Mouse (Mus musculus): ENCODE data around the gene Ppp1r14c.

Gene Ppp1r14c

DNA sequence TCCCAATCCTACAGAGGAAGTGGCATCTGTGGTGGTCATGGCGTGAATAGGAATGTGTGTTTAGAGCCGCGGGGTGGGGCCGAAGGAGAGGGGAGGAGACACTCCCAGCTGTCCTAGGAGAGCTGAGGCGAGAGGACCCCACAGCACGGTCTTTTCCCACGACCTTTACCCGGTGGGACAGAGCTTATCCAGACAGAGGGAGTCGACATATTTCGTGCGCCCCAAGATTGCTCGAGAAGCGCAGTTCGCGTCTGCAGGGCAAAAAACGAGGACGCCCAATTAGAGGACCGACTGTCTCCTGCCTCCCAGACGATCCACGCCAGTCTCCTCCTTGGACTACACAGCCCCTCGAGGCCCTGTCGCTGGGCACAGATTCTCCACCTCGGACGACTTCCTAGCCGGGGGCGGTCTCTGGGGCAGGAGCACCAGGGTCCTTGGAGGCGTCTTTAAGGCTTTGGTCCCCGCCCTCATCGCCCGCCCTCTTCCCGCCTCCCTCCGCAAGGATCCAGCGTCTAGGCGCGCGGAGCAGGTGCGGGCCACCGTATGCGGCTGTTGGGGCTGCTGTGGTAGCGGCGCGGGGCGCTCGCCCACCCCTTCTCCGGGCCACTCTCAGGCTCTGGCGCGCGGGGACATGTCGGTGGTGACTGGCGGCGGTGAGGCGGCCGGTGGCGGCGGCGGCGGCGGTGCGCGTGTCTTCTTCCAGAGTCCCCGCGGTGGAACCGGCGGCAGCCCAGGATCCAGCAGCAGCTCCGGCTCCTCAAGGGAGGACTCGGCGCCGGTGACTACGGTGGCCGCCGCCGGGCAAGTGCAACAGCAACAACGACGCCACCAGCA lies at the start of gene Ppp1r14c:
Gene Ppp1r14c, plus strand, starts transcription at position 22 of the 834 bp plus-strand sequence.
- peak; percentile 25 for DNase-seq (ENCODE audit: low read depth, low spot score)

DNA sequence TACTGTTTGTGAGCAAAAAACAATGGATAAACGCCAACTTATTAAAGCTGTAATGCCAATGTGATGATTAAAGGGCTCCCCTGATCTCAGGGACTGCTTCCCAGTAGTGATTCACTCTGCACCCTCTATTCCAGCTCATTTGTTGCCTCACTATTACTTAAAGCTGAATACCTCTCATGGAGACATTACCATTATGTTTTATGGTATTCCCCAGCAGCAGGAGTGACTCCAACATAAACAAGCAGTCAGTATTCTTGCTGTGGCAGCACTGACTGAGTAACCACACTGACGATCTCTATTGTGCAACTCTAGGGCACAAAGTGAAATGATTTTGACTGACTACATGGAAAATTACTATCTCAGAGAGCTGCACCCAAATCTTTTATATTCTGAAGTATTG lies 44.5 kb upstream of the Ppp1r14c start:
- DNase-seq (ENCODE audit: low read depth, low spot score), result no peak

DNA sequence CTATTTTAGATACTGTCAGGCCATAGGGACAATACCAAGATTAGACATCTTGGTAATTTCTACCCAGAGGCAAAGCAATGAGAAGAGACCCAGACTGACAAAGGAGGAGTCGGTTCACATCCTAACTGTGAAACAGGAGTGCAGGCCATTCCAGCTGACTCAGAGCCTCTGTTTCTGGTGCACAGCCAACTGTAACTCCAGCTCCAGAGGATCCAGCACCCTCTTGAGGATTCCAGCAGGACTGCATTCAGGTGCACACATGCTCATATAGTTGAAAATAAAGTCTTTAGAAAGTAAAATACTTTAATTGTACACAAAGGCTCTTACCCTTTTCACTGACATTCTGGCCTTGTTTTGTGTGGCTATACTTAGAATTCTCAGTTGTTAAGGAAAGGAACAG lies 40.4 kb upstream of the Ppp1r14c start:
- DNase-seq (ENCODE audit: low read depth, low spot score), result no peak

DNA sequence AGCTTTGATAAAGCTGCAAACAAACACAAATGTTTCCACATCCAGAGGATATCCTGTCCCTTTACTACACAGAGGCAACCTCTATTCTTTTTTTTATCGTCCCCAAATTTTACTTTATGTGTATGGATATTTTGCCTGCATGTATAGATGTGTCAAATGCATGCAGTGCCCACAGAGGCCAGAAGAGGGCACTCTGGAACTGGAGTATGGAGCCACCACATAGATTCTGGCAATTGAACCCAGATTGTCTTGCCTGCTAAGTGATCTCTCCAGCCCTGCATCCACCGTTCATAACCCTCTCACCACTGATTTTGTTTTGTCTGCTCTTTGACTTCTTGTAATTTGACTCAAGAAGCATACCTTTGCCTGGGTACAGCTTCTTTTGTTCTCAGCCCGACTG lies 33.0 kb upstream of the Ppp1r14c start:
- DNase-seq (ENCODE audit: low read depth, low spot score), result peak; percentile 81

DNA sequence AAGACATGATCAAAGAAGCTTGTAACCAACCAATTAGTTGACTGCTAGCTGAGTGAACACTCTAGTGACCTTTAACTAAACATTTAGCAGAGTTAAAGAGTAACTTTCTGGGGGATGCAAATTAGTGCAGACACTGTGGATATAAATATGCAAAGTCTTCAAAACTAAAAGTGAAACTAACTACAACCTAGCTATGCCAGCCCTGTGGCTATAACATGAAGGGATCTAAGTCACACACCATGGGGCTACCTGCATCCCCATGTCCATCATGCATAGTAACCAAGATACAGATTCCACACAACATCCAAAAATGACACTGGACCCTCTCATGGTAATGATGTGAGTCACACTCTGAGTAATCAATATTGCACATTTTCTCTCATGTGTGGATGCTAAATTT lies 31.3 kb upstream of the Ppp1r14c start:
- no peak for DNase-seq (ENCODE audit: low read depth, low spot score)

- DNase-seq (ENCODE audit: low read depth, low spot score), result no peak
These were observed 29.0 kb upstream of the Ppp1r14c start for GRCm38 (mm10) chr10:3336729-3337329.

- DNase-seq (ENCODE audit: low read depth, low spot score), result no peak
These were observed 28.4 kb upstream of the Ppp1r14c start for GRCm38 (mm10) chr10:3337330-3337901.

GRCm38 (mm10) chr10:3345706-3346105 lies 20.2 kb upstream of the Ppp1r14c start:
- no peak for DNase-seq (ENCODE audit: low read depth, low spot score)

DNA sequence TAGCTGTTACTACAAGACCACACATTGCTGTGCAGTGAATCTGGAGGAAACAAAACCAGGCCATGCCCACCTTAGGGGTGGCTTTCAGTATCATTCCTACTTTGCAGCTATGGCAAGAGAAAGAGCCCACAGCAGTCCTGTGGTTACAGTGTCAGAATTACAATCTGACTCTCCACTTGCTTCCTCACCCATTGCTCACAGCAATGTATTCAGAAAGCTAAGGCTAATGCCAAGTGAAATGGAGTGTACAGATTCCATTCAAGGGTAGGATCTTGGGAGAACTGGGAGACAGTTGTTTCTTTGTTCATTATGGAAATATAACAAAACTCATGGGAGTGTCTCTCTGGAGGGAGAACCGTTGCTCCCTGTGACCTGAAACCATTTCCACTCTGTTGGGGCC lies 6.3 kb upstream of the Ppp1r14c start:
- DNase-seq (ENCODE audit: low read depth, low spot score), result no peak

- no peak for DNase-seq (ENCODE audit: low read depth, low spot score)
These were observed 204 bp upstream of the Ppp1r14c start for GRCm38 (mm10) chr10:3365671-3366035.

GRCm38 (mm10) chr10:3366870-3367431 lies 1.1 kb downstream of the Ppp1r14c start:
- no peak for DNase-seq (ENCODE audit: low read depth, low spot score)

DNA sequence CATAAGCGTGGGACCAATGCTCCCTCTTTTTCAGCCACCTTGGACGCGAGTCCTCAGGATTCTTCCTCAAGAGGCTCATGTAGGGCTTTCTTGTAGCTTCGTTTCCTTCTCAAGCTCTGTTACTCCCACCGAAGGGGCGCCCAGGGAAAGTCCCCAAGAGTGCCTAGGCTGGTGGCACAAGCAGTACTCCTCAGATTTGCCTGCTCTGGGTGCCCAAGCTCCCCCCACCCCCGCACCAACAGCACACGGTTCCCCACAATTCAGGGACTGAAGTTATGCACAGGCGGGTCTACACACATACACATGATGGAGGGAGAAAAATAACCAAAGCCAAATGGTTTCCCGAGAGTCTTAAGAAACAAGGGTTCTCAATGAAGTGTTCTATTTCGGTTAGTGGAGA lies 1.6 kb downstream of the Ppp1r14c start:
- no peak for DNase-seq (ENCODE audit: low read depth, low spot score)

DNA sequence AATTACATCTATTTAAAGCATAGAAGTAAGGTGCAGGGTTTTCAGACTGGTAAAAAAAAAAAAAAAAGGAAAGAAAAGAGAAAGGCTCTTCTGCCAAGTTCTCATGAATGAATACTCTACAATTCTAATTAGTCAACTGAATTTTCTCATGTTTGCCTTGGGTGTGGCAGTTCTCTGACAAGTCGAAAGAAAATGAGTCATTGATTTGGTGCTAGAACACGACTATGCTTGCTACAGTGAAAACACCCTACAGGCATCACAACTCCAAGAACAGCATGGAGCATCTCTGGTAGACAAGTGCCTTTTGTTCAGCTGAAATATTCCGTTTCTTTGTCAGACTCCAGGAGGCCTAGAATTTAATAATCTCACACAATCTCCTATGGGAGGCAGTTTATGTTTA lies 17.3 kb downstream of the Ppp1r14c start:
- no peak for DNase-seq (ENCODE audit: low read depth, low spot score)

GRCm38 (mm10) chr10:3392251-3392650 lies 26.4 kb downstream of the Ppp1r14c start:
- DNase-seq (ENCODE audit: low read depth, low spot score), result no peak

DNA sequence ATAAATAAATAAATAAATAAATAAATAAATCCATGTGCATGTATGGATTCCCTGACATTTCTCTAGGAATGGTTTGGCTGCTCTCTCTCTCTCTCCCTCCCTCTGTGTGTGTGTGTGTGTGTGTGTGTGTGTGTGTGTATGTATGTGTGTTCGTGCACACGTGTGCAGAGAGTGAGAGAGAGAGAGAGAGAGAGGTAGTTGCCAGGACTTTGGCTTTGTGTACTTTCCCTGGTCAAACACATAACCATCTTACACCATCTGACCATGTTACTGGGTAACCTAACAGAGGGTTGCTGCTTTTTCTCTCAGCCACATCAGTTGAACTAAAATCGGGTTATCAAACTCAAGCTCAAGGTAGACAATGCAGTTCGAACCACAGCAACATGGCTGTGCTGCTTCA lies 27.7 kb downstream of the Ppp1r14c start:
- no peak for DNase-seq (ENCODE audit: low read depth, low spot score)

GRCm38 (mm10) chr10:3394193-3394592 lies 28.3 kb downstream of the Ppp1r14c start:
- DNase-seq (ENCODE audit: low read depth, low spot score), result no peak

DNA sequence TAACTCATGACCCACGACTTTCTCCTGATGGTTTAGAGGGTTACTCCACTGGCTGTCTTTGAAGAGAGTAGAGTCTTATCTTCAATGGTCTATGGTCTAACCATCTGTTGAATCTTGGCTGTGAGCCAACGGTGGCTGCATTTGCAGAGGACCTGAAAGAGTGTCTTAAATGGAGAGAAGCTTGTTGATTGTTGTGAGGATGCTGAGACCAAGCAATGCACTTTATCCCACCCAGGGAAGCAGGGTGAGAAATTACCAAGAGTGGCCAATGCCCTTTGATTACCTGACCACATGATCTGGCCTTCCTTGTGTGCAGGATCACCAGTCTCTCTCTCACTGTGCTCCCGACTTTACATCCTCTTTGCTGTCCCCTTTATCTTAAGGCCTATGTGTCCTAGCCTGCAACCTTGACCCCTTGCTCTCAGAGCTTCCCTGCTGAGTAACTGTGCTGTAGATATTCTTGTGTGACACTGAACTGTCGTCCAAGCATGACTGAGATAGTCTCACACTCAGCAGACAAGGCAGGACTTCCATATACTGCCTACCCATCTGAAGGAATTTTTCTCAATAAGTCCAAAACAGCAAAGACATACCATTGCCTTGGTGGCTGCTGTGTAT lies 28.9 kb downstream of the Ppp1r14c start:
- DNase-seq (ENCODE audit: low read depth, low spot score), result no peak

- DNase-seq (ENCODE audit: low read depth, low spot score), result no peak
These were observed 29.6 kb downstream of the Ppp1r14c start for GRCm38 (mm10) chr10:3395341-3395931.

- no peak for DNase-seq (ENCODE audit: low read depth, low spot score)
These were observed 30.3 kb downstream of the Ppp1r14c start for GRCm38 (mm10) chr10:3396008-3396795.

GRCm38 (mm10) chr10:3397406-3397805 lies 31.5 kb downstream of the Ppp1r14c start:
- no peak for DNase-seq (ENCODE audit: low read depth, low spot score)

DNA sequence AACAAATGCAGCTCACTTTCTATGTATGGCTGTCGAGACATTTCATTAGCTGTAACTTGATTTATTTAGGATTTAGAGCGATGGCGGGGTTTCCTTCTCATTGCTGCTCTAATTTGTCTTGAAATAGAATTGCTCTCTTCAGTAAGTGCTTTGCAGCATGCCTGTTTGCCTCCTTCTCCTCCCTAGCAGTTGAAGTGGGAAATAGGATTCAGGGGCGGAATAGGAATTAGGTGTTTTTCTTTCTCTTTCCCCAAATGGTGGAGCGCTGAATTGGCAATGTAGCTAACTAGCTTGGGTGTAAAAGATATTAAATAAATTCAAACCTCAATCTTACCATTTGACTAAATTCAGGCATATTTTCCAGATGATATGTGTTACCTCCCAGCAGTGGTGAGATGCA lies 32.2 kb downstream of the Ppp1r14c start:
- DNase-seq (ENCODE audit: low read depth, low spot score), result no peak

All from forelimb bud, embryonic 11.5 days (tissue).